ENCODE assay signal across 11 mouse cellular contexts in genomic region chr8:10989946-10990345, GRCm38 (mm10). TPM values are rescaled to one million over a fixed set of nuclear protein-coding genes. Genes with fewer than 3 reads are reported as not detected.
DNase-seq lines count a peak whose midpoint lies in the region; ATAC-seq lines count a peak whose summit lies in the region.
"Had no signal": no experiment of that assay in that cellular context is flagged by ENCODE, and none has a peak within 500 bp of the region (broad histone marks: within the 10 kb centered on the region; RNA-seq: fewer than 3 reads in every experiment).

No protein-coding gene starts in this region.

- no peak overlapping the region for H3K9ac ChIP-seq in neural tube, embryonic 12.5 days
- no peak overlapping the region for H3K9ac ChIP-seq in forebrain, embryonic 13.5 days
- H3K9ac ChIP-seq in hindbrain, embryonic 16.5 days (ENCODE audit: low read depth, low read length), result no peak overlapping the region

- 63% methylated on average over 3 of the region's 3 CpGs for WGBS in neural tube, embryonic 12.5 days
- 25% methylated on average over 3 of the region's 3 CpGs for WGBS in forebrain, embryonic 13.5 days
- 58% methylated on average over 3 of the region's 3 CpGs for WGBS in hindbrain, embryonic 16.5 days

- peak overlapping the region; percentile 16; the same call in 1 of the 2 replicates for H3K27ac ChIP-seq in neural tube, embryonic 12.5 days
- H3K27ac ChIP-seq in forebrain, embryonic 13.5 days, result peak overlapping the region; percentile 68
- H3K27ac ChIP-seq in hindbrain, embryonic 16.5 days (ENCODE audit: low read depth, low read length), result 0 out of 2 replicates have a peak overlapping the region, but pooled peaks have one; percentile 6

- no peak overlapping the region for H3K4me2 ChIP-seq in neural tube, embryonic 12.5 days (replicated peaks)
- peak overlapping the region; percentile 26 for H3K4me2 ChIP-seq in forebrain, embryonic 13.5 days
- H3K4me2 ChIP-seq in hindbrain, embryonic 16.5 days (ENCODE audit: low read length), result no peak overlapping the region

- no peak for DNase-seq in neural tube, embryonic 10.5 days (ENCODE audit: extremely low spot score, low spot score)
- DNase-seq in thymus, postnatal 36 days, result no peak
- DNase-seq in right cerebral cortex, postnatal 14 days, result no peak
- DNase-seq: cerebellum, adult 18-20 months; kidney, postnatal 10 days; lung, adult 2 months had no signal

- H3K4me3 ChIP-seq in neural tube, embryonic 12.5 days, result no peak overlapping the region
- H3K4me3 ChIP-seq in forebrain, embryonic 13.5 days, result no peak overlapping the region
- no peak overlapping the region for H3K4me3 ChIP-seq in hindbrain, embryonic 16.5 days (ENCODE audit: low read length)

- 0 out of 2 replicates have a peak, but pooled peaks cover 5% of the 10 kb centered on the region for H3K9me3 ChIP-seq in neural tube, embryonic 12.5 days
- H3K9me3 ChIP-seq in forebrain, embryonic 13.5 days (replicated peaks), result 0 out of 2 replicates have a peak, but pooled peaks cover 4% of the 10 kb centered on the region
- H3K9me3 ChIP-seq in hindbrain, embryonic 16.5 days (ENCODE audit: control insufficient read depth, low read length), result no peaks in the 10 kb centered on the region

- peaks cover 28% of the 10 kb centered on the region for H3K36me3 ChIP-seq in neural tube, embryonic 12.5 days
- peaks cover 29% of the 10 kb centered on the region for H3K36me3 ChIP-seq in forebrain, embryonic 13.5 days (ENCODE audit: poor library complexity, severe bottlenecking)
- H3K36me3 ChIP-seq in hindbrain, embryonic 16.5 days (ENCODE audit: control insufficient read depth, insufficient read depth, low read length), result peaks cover 15% of the 10 kb centered on the region

- H3K27me3 ChIP-seq in neural tube, embryonic 12.5 days (replicated peaks), result no peaks in the 10 kb centered on the region
- no peaks in the 10 kb centered on the region for H3K27me3 ChIP-seq in forebrain, embryonic 13.5 days
- H3K27me3 ChIP-seq in hindbrain, embryonic 16.5 days (replicated peaks; ENCODE audit: control insufficient read depth, insufficient read depth, low read length), result no peaks in the 10 kb centered on the region

- 0 out of 2 replicates have a peak, but pooled peaks have one; percentile 26 for ATAC-seq in neural tube, embryonic 12.5 days (ENCODE audit: low FRiP score, low read depth)
- ATAC-seq in forebrain, embryonic 13.5 days, result peak; percentile 76
- ATAC-seq in hindbrain, embryonic 16.5 days, result no peak; the same call in 1 of the 2 replicates
- ATAC-seq in activated CD4-positive, CD25-positive, alpha-beta regulatory T cell, adult 4 months, result no peak
- ATAC-seq: intestine, postnatal 0 days had no signal

- peaks cover 48% of the 10 kb centered on the region for H3K4me1 ChIP-seq in neural tube, embryonic 12.5 days
- peaks cover 46% of the 10 kb centered on the region for H3K4me1 ChIP-seq in forebrain, embryonic 13.5 days
- H3K4me1 ChIP-seq in hindbrain, embryonic 16.5 days (ENCODE audit: control insufficient read depth, insufficient read depth, low read depth, low read length), result peaks cover 21% of the 10 kb centered on the region

RNA-seq across cellular contexts. Expression of gene Irs2, which starts 18.3 kb away (rescaled TPM):
- polyA plus RNA-seq in neural tube, embryonic 12.5 days (2016; fragmentation: Nextera tagmentation; extraction: Ambion mirVana), result 8.3 and 9.5 TPM in 2 replicates
- 4.5 and 5.2 TPM in 2 replicates for polyA plus RNA-seq in forebrain, embryonic 13.5 days (2015; fragmentation: Nextera tagmentation; extraction: Ambion mirVana)
- polyA plus RNA-seq in hindbrain, embryonic 16.5 days (2015; fragmentation: Nextera tagmentation; extraction: Ambion mirVana), result 4.1 and 4.6 TPM in 2 replicates
- under 1 TPM; 0.48 to 0.83 TPM for polyA plus RNA-seq in activated CD4-positive, CD25-positive, alpha-beta regulatory T cell, adult 4 months (2017; shearing (Covaris generic))

Comparison
In these comparisons a context has a peak if more than half of its experiments do, and no peak if none do; other contexts are left out.
1. ATAC-seq: peak in neural tube, embryonic 12.5 days (single experiment) and forebrain, embryonic 13.5 days (single experiment); none in hindbrain, embryonic 16.5 days (single experiment) and activated CD4-positive, CD25-positive, alpha-beta regulatory T cell, adult 4 months (single experiment).
2. H3K27ac ChIP-seq: peak in every context shown above with its lines; median percentile 68 in forebrain, embryonic 13.5 days; 16 in neural tube, embryonic 12.5 days; 6 in hindbrain, embryonic 16.5 days.